Mouse (Mus musculus) frontal cortex, postnatal 25 days (tissue): Measurements from ENCODE around the gene Lrrc30.

Source experiments
- DNase-seq, 2 experiments: peaks; one replicate each; pipeline ENCODE4 v3.0.0; 2022; ENCODE audit warnings: low spot score in 2 of 2

Gene Lrrc30

GRCm38 (mm10) chr17:67583422-67583821 is 49.1 kb downstream of the Lrrc30 start:
- no peak for DNase-seq

DNA sequence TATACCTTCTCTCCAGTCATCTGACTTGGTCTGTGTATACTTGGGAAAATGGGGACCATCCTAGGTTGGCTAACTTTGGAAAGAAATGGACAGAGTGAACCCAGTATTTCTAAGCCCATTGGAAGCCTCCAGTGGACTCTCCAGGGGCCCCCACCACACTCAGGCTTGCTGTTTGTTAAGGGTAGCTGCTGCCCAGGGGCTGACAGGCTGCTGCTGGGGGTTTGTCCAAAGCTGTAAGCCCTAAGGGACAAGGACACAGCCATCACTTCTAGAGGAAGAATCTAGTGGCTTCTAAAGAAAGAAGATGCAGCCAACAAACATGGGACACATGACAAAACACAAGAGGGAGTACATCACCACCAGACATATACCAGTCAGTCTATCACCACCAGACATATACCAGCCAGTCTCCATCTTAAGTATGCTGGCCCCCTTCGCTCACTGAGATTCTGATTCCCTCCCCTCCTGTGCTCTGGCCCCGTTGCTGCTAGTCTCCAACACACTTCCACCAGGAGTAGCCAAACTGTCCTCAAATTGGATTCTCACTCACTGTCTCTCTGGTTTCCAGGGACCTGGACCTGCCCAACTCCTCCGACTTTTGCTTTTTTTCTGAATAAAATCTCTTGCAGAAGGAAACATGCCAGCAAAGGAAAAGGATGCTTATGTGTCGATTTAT is 49.7 kb downstream of the Lrrc30 start:
- no peak for DNase-seq

- no peak for DNase-seq
These were observed 50.7 kb downstream of the Lrrc30 start for GRCm38 (mm10) chr17:67581839-67582238.
